Mouse (Mus musculus) stomach, postnatal 0 days (tissue): ENCODE measurements around the gene Prcp. TPM values are rescaled to one million over a fixed set of nuclear protein-coding genes. Genes with fewer than 3 reads are reported as not detected.

ENCODE experiments used
- ATAC-seq: fragments of 200-750 bp; cut with Nextera tagmentation; 2 replicates; pipeline ENCODE4 v1.8.0; 2017; ENCODE audit not compliant: low FRiP score, low TSS enrichment
- DNase-seq: peaks from one replicate; pipeline ENCODE4 v3.0.0-alpha.2; 2016; ENCODE audit warnings: low spot score
- H3K27ac ChIP-seq: fragments of 300-500 bp; sonication (generic); replicated peaks from 2 replicates; pipeline ENCODE4 v1.5.1; 2014; ENCODE audit warnings: mild to moderate bottlenecking, control low read depth
- H3K27me3 ChIP-seq: fragments of 300-500 bp; sonication (generic); 2 replicates; pipeline ENCODE4 v1.6.1; 2014; ENCODE audit warnings: low read length; ENCODE audit not compliant: control insufficient read depth, insufficient read depth
- H3K36me3 ChIP-seq: fragments of 300-500 bp; sonication (generic); 2 replicates; pipeline ENCODE4 v1.6.1; 2014; ENCODE audit warnings: low read length, mixed read lengths; ENCODE audit not compliant: control insufficient read depth, insufficient read depth
- H3K4me1 ChIP-seq: fragments of 300-500 bp; sonication (generic); replicated peaks from 2 replicates; pipeline ENCODE4 v1.6.1; 2014; ENCODE audit warnings: antibody characterized with exemption; ENCODE audit not compliant: control insufficient read depth, insufficient read depth
- H3K4me2 ChIP-seq: fragments of 300-500 bp; sonication (generic); replicated peaks from 2 replicates; pipeline ENCODE4 v1.6.1; 2014; ENCODE audit warnings: low read depth, mild to moderate bottlenecking, control low read depth, moderate library complexity
- H3K4me3 ChIP-seq: fragments of 300-500 bp; sonication (generic); 2 replicates; pipeline ENCODE4 v1.5.1; 2014; ENCODE audit warnings: low read depth, low read length, control low read depth
- H3K9ac ChIP-seq: fragments of 300-500 bp; sonication (generic); 2 replicates; pipeline ENCODE4 v1.6.1; 2014; ENCODE audit warnings: mild to moderate bottlenecking, low read length, control low read depth, mixed read lengths
- H3K9me3 ChIP-seq: fragments of 300-500 bp; sonication (generic); 2 replicates; pipeline ENCODE4 v1.6.1; 2016; ENCODE audit warnings: low read length; ENCODE audit not compliant: control insufficient read depth
- CTCF ChIP-seq: IDR thresholded peaks from 2 replicates; pipeline ENCODE4 v1.5.1; 2016; ENCODE audit warnings: antibody characterized with exemption, low read depth, mild to moderate bottlenecking, moderate library complexity
- EP300 ChIP-seq: optimal IDR thresholded peaks from 2 replicates; pipeline ENCODE3; 2016; ENCODE audit warnings: antibody characterized with exemption
- WGBS: fragments of 180-500 bp; shearing (Covaris S2); extraction: QIAGEN DNeasy Blood & Tissue Kit; methylation state at CpG from one replicate; pipeline ENCODE4 v1.1.7; 2014; 5-methylcytosine and 5-hydroxymethylcytosine counted together
- polyA plus RNA-seq: library from polyadenylated mRNA; unstranded; fragments of >200 nt; fragmentation: Nextera tagmentation; extraction: Ambion mirVana; gene quantifications from 2 replicates; pipeline ENCODE4 v1.2.1, GENCODE M21; 2015

Prcp gene
- polyA plus RNA-seq, 1 experiment from 2014 or later: 14.7 TPM

- Histone ChIP-seq H3K9me3 (no peaks in the 10 kb centered on the region), H3K36me3 (no peaks in the 10 kb centered on the region), H3K27me3 (no peaks in the 10 kb centered on the region), H3K4me3 (no peak overlapping the region), H3K4me2 (no peak overlapping the region), H3K4me1 (no peaks in the 10 kb centered on the region), H3K27ac (no peak overlapping the region), H3K9ac (no peak overlapping the region)
- WGBS: 84% methylated on average over 9 of the region's 9 CpGs
- TF ChIP-seq EP300 (no peak), CTCF (no peak)
- ATAC-seq: no peak
- DNase-seq: no peak
Observed at GRCm38 (mm10) chr7:92883850-92884716, 9.8 kb downstream of the Prcp start.

- no peak for TF ChIP-seq CTCF
- no peak for TF ChIP-seq EP300
- Histone ChIP-seq H3K4me2 (no peak overlapping the region), H3K27ac (no peak overlapping the region), H3K9ac (no peak overlapping the region), H3K4me1 (no peaks in the 10 kb centered on the region), H3K27me3 (no peaks in the 10 kb centered on the region), H3K9me3 (no peaks in the 10 kb centered on the region), H3K4me3 (no peak overlapping the region), H3K36me3 (no peaks in the 10 kb centered on the region)
- ATAC-seq: no peak
- no peak for DNase-seq
- WGBS: 73% methylated on average over 6 of the region's 6 CpGs
Observed at GRCm38 (mm10) chr7:92884998-92885660, 10.9 kb downstream of the Prcp start.

GRCm38 (mm10) chr7:92886801-92887200 lies 12.5 kb downstream of the Prcp start:
- H3K27ac ChIP-seq: no peak overlapping the region
- no peak overlapping the region for H3K4me3 ChIP-seq
- no peaks in the 10 kb centered on the region for H3K36me3 ChIP-seq
- no peaks in the 10 kb centered on the region for H3K27me3 ChIP-seq
- TF ChIP-seq EP300: no peak
- no peak for TF ChIP-seq CTCF
- 79% methylated on average over 7 of the region's 7 CpGs for WGBS
- H3K9ac ChIP-seq: no peak overlapping the region
- no peaks in the 10 kb centered on the region for H3K9me3 ChIP-seq
- H3K4me2 ChIP-seq: no peak overlapping the region
- no peaks in the 10 kb centered on the region for H3K4me1 ChIP-seq
- no peak for DNase-seq
- ATAC-seq: no peak

GRCm38 (mm10) chr7:92887230-92887629 lies 13.0 kb downstream of the Prcp start:
- Histone ChIP-seq H3K36me3 (no peaks in the 10 kb centered on the region), H3K9me3 (no peaks in the 10 kb centered on the region), H3K27me3 (no peaks in the 10 kb centered on the region), H3K4me3 (no peak overlapping the region), H3K9ac (no peak overlapping the region), H3K4me2 (no peak overlapping the region), H3K27ac (no peak overlapping the region), H3K4me1 (no peaks in the 10 kb centered on the region)
- DNase-seq (no peak), ATAC-seq (no peak)
- 83% methylated on average over 5 of the region's 5 CpGs for WGBS
- TF ChIP-seq EP300 (no peak), CTCF (no peak)

DNA sequence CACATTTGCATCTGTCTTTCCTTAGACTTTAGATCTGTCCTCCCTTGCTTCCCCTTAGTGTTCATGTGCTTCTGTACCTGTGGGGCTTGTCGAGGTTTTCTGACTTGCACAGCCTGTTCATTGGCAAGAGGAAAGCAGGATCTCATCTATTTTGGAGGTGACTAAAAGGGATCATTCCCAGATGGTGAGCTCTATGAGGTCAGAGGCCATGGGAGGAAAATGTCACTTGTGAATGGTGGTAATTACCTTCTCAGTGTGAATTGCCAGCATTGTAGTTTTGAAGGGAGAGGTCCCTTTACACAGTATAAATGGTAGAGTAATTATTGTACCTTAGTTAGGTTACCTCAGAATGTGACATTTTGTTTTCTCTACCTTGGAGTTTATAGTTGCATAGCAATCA lies 15.9 kb downstream of the Prcp start:
- H3K36me3 ChIP-seq: no peaks in the 10 kb centered on the region
- H3K27ac ChIP-seq: no peak overlapping the region
- no peak overlapping the region for H3K9ac ChIP-seq
- no peaks in the 10 kb centered on the region for H3K27me3 ChIP-seq
- no peaks in the 10 kb centered on the region for H3K9me3 ChIP-seq
- no peak for TF ChIP-seq CTCF
- TF ChIP-seq EP300: no peak
- H3K4me3 ChIP-seq: no peak overlapping the region
- DNase-seq (no peak), ATAC-seq (no peak)
- H3K4me1 ChIP-seq: no peaks in the 10 kb centered on the region
- H3K4me2 ChIP-seq: no peak overlapping the region
- WGBS: 42% methylated on average over 1 of the region's 1 CpGs

DNA sequence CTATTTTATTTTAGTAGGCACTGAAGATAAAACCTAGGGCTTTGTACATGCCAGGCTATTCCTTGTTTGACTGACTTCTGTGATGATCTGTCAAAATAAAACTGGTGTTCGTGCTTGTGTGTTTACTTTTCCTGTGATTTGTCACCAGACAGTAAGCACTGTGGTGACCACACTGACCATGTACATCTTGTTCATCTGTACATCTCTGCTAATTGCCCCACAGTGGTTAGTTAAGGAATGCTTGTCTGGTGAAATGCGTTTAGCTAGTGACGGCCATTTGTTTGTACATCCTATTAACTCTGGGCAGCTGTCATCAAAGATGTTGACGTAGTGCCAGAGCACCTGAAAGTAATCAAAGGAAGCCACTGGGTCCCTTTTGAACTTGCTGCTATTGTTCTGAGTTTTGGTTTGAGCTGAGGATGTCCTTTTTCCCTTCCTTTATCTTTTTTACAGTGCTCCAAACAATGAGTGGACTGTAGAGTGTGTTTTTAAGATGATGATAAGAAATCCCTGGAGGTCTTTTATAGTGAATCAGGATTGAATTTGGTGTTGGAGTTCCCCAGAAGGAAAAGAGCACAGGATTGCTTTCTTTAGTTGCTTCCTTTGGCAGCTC lies 16.5 kb downstream of the Prcp start:
- no peaks in the 10 kb centered on the region for H3K9me3 ChIP-seq
- WGBS: 27% methylated on average over 4 of the region's 4 CpGs
- H3K4me1 ChIP-seq: no peaks in the 10 kb centered on the region
- H3K4me3 ChIP-seq: no peak overlapping the region
- no peak overlapping the region for H3K27ac ChIP-seq
- DNase-seq: no peak
- ATAC-seq: no peak
- TF ChIP-seq CTCF (no peak), EP300 (no peak)
- no peak overlapping the region for H3K4me2 ChIP-seq
- H3K27me3 ChIP-seq: no peaks in the 10 kb centered on the region
- H3K36me3 ChIP-seq: no peaks in the 10 kb centered on the region
- H3K9ac ChIP-seq: no peak overlapping the region
